Mouse (Mus musculus): ENCODE data around the gene Ifitm2. TPM values are rescaled to one million over a fixed set of nuclear protein-coding genes. Genes with fewer than 3 reads are reported as not detected.

Gene Ifitm2
- polyA plus RNA-seq, 1 experiment = 31.7 TPM

DNA sequence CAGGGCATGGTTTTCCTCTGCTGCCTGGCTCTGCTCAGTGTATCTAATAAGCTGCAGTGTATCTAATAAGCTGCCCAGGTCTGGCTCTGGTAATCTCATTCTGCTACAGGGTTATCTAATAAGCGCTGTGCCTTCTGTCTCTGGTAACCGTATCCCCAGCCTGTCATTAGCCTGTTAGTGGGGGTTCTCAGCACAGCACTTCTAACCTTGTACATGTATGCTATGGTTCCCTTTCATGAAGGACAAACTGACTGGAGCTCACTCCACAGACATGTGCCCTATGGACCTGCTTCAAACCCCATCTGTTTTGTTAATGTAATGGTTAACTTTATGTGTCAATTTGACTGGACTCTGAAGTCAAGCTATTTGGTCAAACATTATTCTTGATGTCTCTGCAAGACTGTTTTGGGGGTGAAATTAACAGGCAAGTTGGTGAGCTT lies 50.1 kb downstream of the Ifitm2 start:
- H3K27ac ChIP-seq (ENCODE audit: insufficient read depth, low read length) = no peak overlapping the region
- no peaks in the 10 kb centered on the region for H3K27me3 ChIP-seq (ENCODE audit: control insufficient read depth, insufficient read depth, low read length)
- no peak for DNase-seq
- 87% methylated on average over 2 of the region's 2 CpGs for WGBS
- H3K4me3 ChIP-seq (replicated peaks; ENCODE audit: insufficient read depth, low read depth, low read length) = no peak overlapping the region
- H3K4me1 ChIP-seq (ENCODE audit: control insufficient read depth, insufficient read depth, low read length) = 0 out of 2 replicates have a peak, but pooled peaks cover 2% of the 10 kb centered on the region
- TF ChIP-seq POLR2A (IDR thresholded peaks at IDR 0.05; ENCODE audit: borderline replicate concordance, insufficient read depth, low read length) = no peak
- TF ChIP-seq CTCF (IDR thresholded peaks at IDR 0.05; ENCODE audit: borderline replicate concordance, insufficient read depth, low read depth, low read length) = no peak

Other genes starting within 250 kb of the Ifitm2 start
- 0.18 and 0.25 TPM in 2 replicates for gene Cyp2e1, start 192.2 kb downstream of the Ifitm2 start, polyA plus RNA-seq (2012; rRNA removed)
- gene Syce1, start 168.1 kb downstream of the Ifitm2 start, polyA plus RNA-seq (2012; rRNA removed) = 0.11 and 0.79 TPM in 2 replicates
- gene Zfp941, start 133.8 kb downstream of the Ifitm2 start, polyA plus RNA-seq (2012; rRNA removed) = 13.2 and 14.5 TPM in 2 replicates
- 0.38 and 0.62 TPM in 2 replicates for gene Urah, start 121.0 kb downstream of the Ifitm2 start, polyA plus RNA-seq (2012; rRNA removed)
- gene Scgb1c1, start 110.4 kb downstream of the Ifitm2 start, polyA plus RNA-seq (2012; rRNA removed) = not detected in 2 replicates
- gene Odf3, start 108.2 kb downstream of the Ifitm2 start, polyA plus RNA-seq (2012; rRNA removed) = 0.13 TPM in 1 of 2 replicates, not detected in the other
- 0.15 and 0.25 TPM in 2 replicates for gene Gm45785, start 99.7 kb downstream of the Ifitm2 start, polyA plus RNA-seq (2012; rRNA removed)
- gene Ric8a, start 99.0 kb downstream of the Ifitm2 start, polyA plus RNA-seq (2012; rRNA removed) = 71.1 and 74.7 TPM in 2 replicates
- 30.8 TPM in 2 replicates for gene Bet1l, start 98.4 kb downstream of the Ifitm2 start, polyA plus RNA-seq (2012; rRNA removed)
- gene Psmd13, start 74.0 kb downstream of the Ifitm2 start, polyA plus RNA-seq (2012; rRNA removed) = 107 and 109 TPM in 2 replicates
- 93.6 and 99.4 TPM in 2 replicates for gene Sirt3, start 73.7 kb downstream of the Ifitm2 start, polyA plus RNA-seq (2012; rRNA removed)
- gene Cox8b, start 55.5 kb downstream of the Ifitm2 start, polyA plus RNA-seq (2012; rRNA removed) = 4.9 and 7.9 TPM in 2 replicates
- gene Nlrp6, start 35.1 kb downstream of the Ifitm2 start, polyA plus RNA-seq (2012; rRNA removed) = 0.18 and 0.54 TPM in 2 replicates
- gene Pgghg, start 14.6 kb downstream of the Ifitm2 start, polyA plus RNA-seq (2012; rRNA removed) = 5.6 and 6.6 TPM in 2 replicates
- 0.16 TPM in 1 of 2 replicates, not detected in the other for gene Ifitm5, start 5.7 kb downstream of the Ifitm2 start, polyA plus RNA-seq (2012; rRNA removed)
- gene Gm45717, start 50 bp downstream of the Ifitm2 start, polyA plus RNA-seq (2012; rRNA removed) = not detected in 2 replicates
- gene Ifitm1, start 11.2 kb upstream of the Ifitm2 start, polyA plus RNA-seq (2012; rRNA removed) = 19.9 and 20.0 TPM in 2 replicates
- 44.4 and 47.9 TPM in 2 replicates for gene Ifitm3, start 54.8 kb upstream of the Ifitm2 start, polyA plus RNA-seq (2012; rRNA removed)
- 0.56 and 0.87 TPM in 2 replicates for gene Ifitm6, start 61.9 kb upstream of the Ifitm2 start, polyA plus RNA-seq (2012; rRNA removed)
- gene Gm17387, start 73.1 kb upstream of the Ifitm2 start, polyA plus RNA-seq (2012; rRNA removed) = not detected in 2 replicates
- gene B4galnt4, start 105.1 kb upstream of the Ifitm2 start, polyA plus RNA-seq (2012; rRNA removed) = 79.0 and 90.6 TPM in 2 replicates
- gene Pkp3, start 122.2 kb upstream of the Ifitm2 start, polyA plus RNA-seq (2012; rRNA removed) = 9.6 and 11.2 TPM in 2 replicates
- gene Sigirr, start 144.6 kb upstream of the Ifitm2 start, polyA plus RNA-seq (2012; rRNA removed) = 2.8 and 4.1 TPM in 2 replicates
- gene Ano9, start 161.8 kb upstream of the Ifitm2 start, polyA plus RNA-seq (2012; rRNA removed) = 0.08 TPM in 1 of 2 replicates, not detected in the other
- 62.4 and 64.2 TPM in 2 replicates for gene Ptdss2, start 166.4 kb upstream of the Ifitm2 start, polyA plus RNA-seq (2012; rRNA removed)
- gene Rnh1, start 216.9 kb upstream of the Ifitm2 start, polyA plus RNA-seq (2012; rRNA removed) = 66.9 and 67.4 TPM in 2 replicates
- gene Hras, start 238.0 kb upstream of the Ifitm2 start, polyA plus RNA-seq (2012; rRNA removed) = 169 and 186 TPM in 2 replicates
- 5.6 and 6.3 TPM in 2 replicates for gene Lrrc56, start 238.2 kb upstream of the Ifitm2 start, polyA plus RNA-seq (2012; rRNA removed)